Mouse (Mus musculus): ENCODE results near the gene Pex26. TPM values are rescaled to one million over a fixed set of nuclear protein-coding genes. Genes with fewer than 3 reads are reported as not detected.

Gene Pex26
- total and polyA plus RNA-seq, 3 experiments: 2.8 to 3.3 (median 3.2) TPM

DNA sequence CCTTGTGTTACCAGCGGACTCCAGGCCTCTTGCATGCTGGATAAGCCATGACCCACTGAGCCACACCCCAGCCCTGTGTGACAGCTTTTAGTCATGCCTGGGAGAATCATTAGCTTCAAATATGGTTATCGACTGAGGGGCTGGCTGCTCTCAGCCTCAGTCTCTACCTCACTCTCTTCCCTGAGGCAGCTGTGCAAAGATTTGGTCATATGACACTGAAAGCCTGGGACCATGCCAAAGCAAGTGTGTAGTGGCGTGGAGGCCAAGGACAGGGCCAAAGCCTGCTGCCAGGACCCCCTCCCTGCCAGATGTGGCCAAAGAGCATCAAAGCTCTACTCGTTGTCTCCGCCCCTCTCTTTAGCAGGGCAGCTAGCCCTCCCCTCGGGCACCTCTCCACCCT, 31.7 kb upstream of the Pex26 start:
- Histone ChIP-seq H3K27ac (ENCODE audit: insufficient read depth, low read depth) (no peak overlapping the region), H3K79me2 (replicated peaks; ENCODE audit: control insufficient read depth, extremely low read depth, insufficient read depth, poor library complexity, severe bottlenecking) (no peaks in the 10 kb centered on the region), H3K27me3 (replicated peaks) (no peaks in the 10 kb centered on the region), H3K9ac (ENCODE audit: insufficient read depth, low read depth) (no peak overlapping the region), H3K9me3 (replicated peaks; ENCODE audit: low read length) (peaks cover 3% of the 10 kb centered on the region), H3K4me1 (ENCODE audit: control insufficient read depth in 1 of 2, insufficient read depth in 2 of 2) (peaks cover 0 to 8% of the 10 kb centered on the region in 2 experiments; a peak in 2 of 4 replicates), H3K36me3 (replicated peaks in 1 of 2; ENCODE audit: control insufficient read depth in 1 of 2, insufficient read depth in 1 of 2, low read length in 1 of 2) (no peaks in the 10 kb centered on the region), H3K4me3 (replicated peaks in 1 of 3; ENCODE audit: low read depth in 2 of 3, low read length in 2 of 3, poor library complexity in 1 of 3) (no peak overlapping the region), H3K4me2 (ENCODE audit: insufficient read depth, low read depth, poor library complexity, severe bottlenecking) (no peak overlapping the region)
- DNase-seq (ENCODE audit: extremely low read depth): no peak
- in situ Hi-C loops (cut with MboI; ENCODE audit: low pct_ligation_motif_present, low pct_unique_long_range_greater_than_20kb, low sequenced_read_pairs) (no loop called here), dilution Hi-C loops (cut with MboI; ENCODE audit: extremely low pct_ligation_motif_present, extremely low pct_unique_long_range_greater_than_20kb, low sequenced_read_pairs) (no loop called here)
- TF ChIP-seq RAD21 (IDR thresholded peaks at IDR 0.05; ENCODE audit: low read depth, low read length): no peak
- TF ChIP-seq JUN (IDR thresholded peaks at IDR 0.05; ENCODE audit: insufficient read depth, low read depth, low read length): no peak
- TF ChIP-seq USF1 (IDR thresholded peaks at IDR 0.05; ENCODE audit: low read depth, low read length): no peak
- no peak for TF ChIP-seq EP300 (IDR thresholded peaks at IDR 0.05; ENCODE audit: low read length)

DNA sequence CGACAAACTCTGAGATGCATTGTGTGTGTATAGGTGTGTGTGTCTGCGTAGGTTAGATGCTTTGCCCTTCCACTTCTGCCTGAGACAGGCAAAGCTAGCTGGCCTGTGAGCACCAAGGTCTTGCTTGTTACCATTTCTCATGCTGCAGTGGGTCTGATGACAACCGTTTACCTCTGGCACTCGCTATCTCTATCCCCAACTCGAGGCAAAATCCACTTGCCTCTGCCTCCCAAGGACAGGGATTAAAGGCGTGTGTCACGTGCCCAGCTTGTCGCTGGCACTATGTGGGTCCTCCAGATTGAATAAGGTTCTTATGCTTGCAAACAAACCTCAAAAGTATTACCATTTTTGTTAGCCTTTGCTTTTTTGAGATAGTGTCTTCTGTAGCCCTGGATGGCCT, 30.3 kb upstream of the Pex26 start:
- Histone ChIP-seq H3K79me2 (replicated peaks; ENCODE audit: control insufficient read depth, extremely low read depth, insufficient read depth, poor library complexity, severe bottlenecking) (no peaks in the 10 kb centered on the region), H3K9ac (ENCODE audit: insufficient read depth, low read depth) (no peak overlapping the region), H3K9me3 (replicated peaks; ENCODE audit: low read length) (peaks cover 3% of the 10 kb centered on the region), H3K36me3 (replicated peaks in 1 of 2; ENCODE audit: control insufficient read depth in 1 of 2, insufficient read depth in 1 of 2, low read length in 1 of 2) (no peaks in the 10 kb centered on the region), H3K27ac (ENCODE audit: insufficient read depth, low read depth) (no peak overlapping the region), H3K4me3 (replicated peaks in 1 of 3; ENCODE audit: low read depth in 2 of 3, low read length in 2 of 3, poor library complexity in 1 of 3) (no peak overlapping the region), H3K4me1 (ENCODE audit: control insufficient read depth in 1 of 2, insufficient read depth in 2 of 2) (peaks cover 0 to 8% of the 10 kb centered on the region in 2 experiments; a peak in 2 of 4 replicates), H3K4me2 (ENCODE audit: insufficient read depth, low read depth, poor library complexity, severe bottlenecking) (no peak overlapping the region), H3K27me3 (replicated peaks) (no peaks in the 10 kb centered on the region)
- no peak for TF ChIP-seq ZC3H11A (IDR thresholded peaks at IDR 0.05; ENCODE audit: low read depth, low read length)
- TF ChIP-seq TBP (conservative IDR thresholded peaks at IDR 0.05; ENCODE audit: low read depth, low read length): no peak
- TF ChIP-seq SIN3A (IDR thresholded peaks at IDR 0.05; ENCODE audit: low read length): no peak
- no peak for TF ChIP-seq MYC (IDR thresholded peaks at IDR 0.05; ENCODE audit: low read depth, low read length)
- no peak for TF ChIP-seq CTCF (conservative IDR thresholded peaks at IDR 0.05 in 1 of 2, IDR thresholded peaks at IDR 0.05 in 1 of 2; ENCODE audit: low read depth in 2 of 2, low read length in 2 of 2)
- no peak for TF ChIP-seq CHD1 (IDR thresholded peaks at IDR 0.05; ENCODE audit: low read depth, low read length)
- no peak for TF ChIP-seq POLR2A (IDR thresholded peaks at IDR 0.05; ENCODE audit: low read depth, low read length)
- TF ChIP-seq SMC3 (IDR thresholded peaks at IDR 0.05; ENCODE audit: low read depth, low read length): no peak
- TF ChIP-seq NELFE (IDR thresholded peaks at IDR 0.05; ENCODE audit: low read depth, low read length): no peak
- no peak for TF ChIP-seq EP300 (IDR thresholded peaks at IDR 0.05; ENCODE audit: low read length)
- TF ChIP-seq JUND (conservative IDR thresholded peaks at IDR 0.05; ENCODE audit: low read depth, low read length): no peak
- no peak for TF ChIP-seq E2F4 (IDR thresholded peaks at IDR 0.05; ENCODE audit: insufficient replicate concordance, low read depth, low read length)
- TF ChIP-seq RAD21 (IDR thresholded peaks at IDR 0.05; ENCODE audit: low read depth, low read length): no peak
- TF ChIP-seq MXI1 (IDR thresholded peaks at IDR 0.05; ENCODE audit: low read depth, low read length): no peak
- no peak for TF ChIP-seq USF2 (conservative IDR thresholded peaks at IDR 0.05; ENCODE audit: low read depth, low read length)
- dilution Hi-C loops (cut with MboI; ENCODE audit: extremely low pct_ligation_motif_present, extremely low pct_unique_long_range_greater_than_20kb, low sequenced_read_pairs) (no loop called here), in situ Hi-C loops (cut with MboI; ENCODE audit: low pct_ligation_motif_present, low pct_unique_long_range_greater_than_20kb, low sequenced_read_pairs) (no loop called here)
- no peak for DNase-seq (ENCODE audit: extremely low read depth)
